Mouse (Mus musculus) limb, embryonic 12.5 days (tissue): ENCODE measurements around the gene Hist1h3g. TPM values are rescaled to one million over a fixed set of nuclear protein-coding genes. Genes with fewer than 3 reads are reported as not detected.
"Not testable (repeated sequence)": the region's sequence is repeated elsewhere in the genome, so short reads cannot be mapped to it uniquely, and the experiment has no call there.

Source experiments
- ATAC-seq: fragments of 200-750 bp; cut with Nextera tagmentation; 2 replicates; pipeline ENCODE4 v1.8.0; 2017; ENCODE audit warnings: low read depth, moderate TSS enrichment; ENCODE audit not compliant: insufficient number of reproducible peaks, insufficient read depth, low FRiP score, low TSS enrichment
- H3K27ac ChIP-seq: fragments of 300-500 bp; sonication (generic); 2 replicates; pipeline ENCODE4 v1.5.1; 2016; ENCODE audit warnings: mild to moderate bottlenecking, moderate library complexity
- H3K27me3 ChIP-seq: fragments of 300-500 bp; sonication (generic); 2 replicates; pipeline ENCODE4 v1.6.1; 2016; ENCODE audit warnings: mild to moderate bottlenecking, moderate library complexity
- H3K36me3 ChIP-seq: fragments of 300-500 bp; sonication (generic); 2 replicates; pipeline ENCODE4 v1.6.1; 2016; ENCODE audit warnings: mild to moderate bottlenecking, moderate library complexity
- H3K4me1 ChIP-seq: fragments of 300-500 bp; sonication (generic); replicated peaks from 2 replicates; pipeline ENCODE4 v1.6.1; 2016
- H3K4me2 ChIP-seq: fragments of 300-500 bp; sonication (generic); 2 replicates; pipeline ENCODE4 v1.6.1; 2016; ENCODE audit warnings: mild to moderate bottlenecking, moderate library complexity
- H3K4me3 ChIP-seq: fragments of 300-500 bp; sonication (generic); replicated peaks from 2 replicates; pipeline ENCODE4 v1.5.1; 2016; ENCODE audit warnings: mild to moderate bottlenecking
- H3K9ac ChIP-seq: fragments of 300-500 bp; sonication (generic); replicated peaks from 2 replicates; pipeline ENCODE4 v1.6.1; 2016; ENCODE audit warnings: mild to moderate bottlenecking, moderate library complexity
- H3K9me3 ChIP-seq: fragments of 300-500 bp; sonication (generic); 2 replicates; pipeline ENCODE4 v1.6.1; 2016; ENCODE audit warnings: mild to moderate bottlenecking, moderate library complexity
- WGBS: fragments of 180-500 bp; shearing (Covaris S2); methylation state at CpG from one replicate; pipeline ENCODE4 v1.1.7; 2016; 5-methylcytosine and 5-hydroxymethylcytosine counted together
- polyA plus RNA-seq: library from polyadenylated mRNA; unstranded; fragments of >200 nt; fragmentation: Nextera tagmentation; extraction: Ambion mirVana; gene quantifications from 2 replicates; pipeline ENCODE4 v1.2.1, GENCODE M21; 2016

Hist1h3g gene
- polyA plus RNA-seq, 1 experiment from 2014 or later, result 17.3 TPM

DNA sequence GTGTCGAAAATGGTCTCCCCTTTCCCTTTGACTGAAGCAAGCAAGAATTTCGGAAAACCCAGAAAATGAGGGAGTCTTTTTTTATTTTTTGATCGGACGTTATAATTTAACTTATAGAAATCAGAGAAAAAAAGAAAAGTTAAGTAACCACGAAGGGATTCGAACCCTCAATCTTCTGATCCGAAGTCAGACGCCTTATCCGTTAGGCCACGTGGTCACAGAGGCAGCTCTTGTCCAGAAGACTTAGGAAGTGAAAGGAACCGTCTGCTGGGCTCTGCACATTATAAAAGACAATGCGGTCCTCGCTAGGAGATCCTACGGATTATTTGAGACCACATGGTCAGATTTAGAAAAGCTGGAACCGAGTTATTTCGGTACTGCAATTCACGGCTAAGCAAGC is 8.9 kb upstream of the Hist1h3g start:
- Histone ChIP-seq H3K27ac (peak overlapping the region; percentile 31; the same call in 1 of the 2 replicates), H3K36me3 (no peaks in the 10 kb centered on the region), H3K4me1 (peaks cover 12% of the 10 kb centered on the region; the same call in 1 of the 2 replicates), H3K9me3 (no peaks in the 10 kb centered on the region), H3K9ac (peak overlapping the region; percentile 32; the same call in 1 of the 2 replicates), H3K4me3 (peak overlapping the region; percentile 39), H3K27me3 (no peaks in the 10 kb centered on the region), H3K4me2 (peak overlapping the region; percentile 57)
- under 1% methylated on average over 17 of the region's 17 CpGs for WGBS
- ATAC-seq, result no peak

DNA sequence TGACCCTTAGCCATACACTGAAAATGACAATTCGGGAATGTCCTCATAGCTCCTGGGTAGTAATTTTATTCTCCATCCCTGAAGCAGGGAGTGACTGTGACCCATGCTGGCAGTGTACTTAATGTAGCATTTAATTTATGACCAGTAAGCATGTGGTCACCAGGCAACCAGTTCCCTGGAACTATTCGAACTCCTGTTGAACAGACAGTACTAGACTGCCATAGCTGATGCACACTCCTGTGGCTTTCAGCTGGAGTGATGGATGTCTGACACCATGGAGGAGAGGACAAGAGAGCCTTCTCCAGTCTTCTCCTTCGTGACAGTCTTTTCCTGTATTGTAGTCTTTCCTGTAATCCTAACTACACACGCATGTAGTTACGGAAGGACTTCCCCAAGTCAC is 6.2 kb upstream of the Hist1h3g start:
- no peaks in the 10 kb centered on the region for H3K36me3 ChIP-seq
- H3K27ac ChIP-seq, result 0 out of 2 replicates have a peak overlapping the region, but pooled peaks have one; percentile 7
- ATAC-seq, result no peak
- peak overlapping the region; percentile 12 for H3K4me3 ChIP-seq
- no peaks in the 10 kb centered on the region for H3K27me3 ChIP-seq
- H3K9me3 ChIP-seq, result no peaks in the 10 kb centered on the region
- peak overlapping the region; percentile 69 for H3K4me2 ChIP-seq
- 69% methylated on average over 5 of the region's 5 CpGs for WGBS
- no peak overlapping the region for H3K9ac ChIP-seq
- H3K4me1 ChIP-seq, result peaks cover 25% of the 10 kb centered on the region

DNA sequence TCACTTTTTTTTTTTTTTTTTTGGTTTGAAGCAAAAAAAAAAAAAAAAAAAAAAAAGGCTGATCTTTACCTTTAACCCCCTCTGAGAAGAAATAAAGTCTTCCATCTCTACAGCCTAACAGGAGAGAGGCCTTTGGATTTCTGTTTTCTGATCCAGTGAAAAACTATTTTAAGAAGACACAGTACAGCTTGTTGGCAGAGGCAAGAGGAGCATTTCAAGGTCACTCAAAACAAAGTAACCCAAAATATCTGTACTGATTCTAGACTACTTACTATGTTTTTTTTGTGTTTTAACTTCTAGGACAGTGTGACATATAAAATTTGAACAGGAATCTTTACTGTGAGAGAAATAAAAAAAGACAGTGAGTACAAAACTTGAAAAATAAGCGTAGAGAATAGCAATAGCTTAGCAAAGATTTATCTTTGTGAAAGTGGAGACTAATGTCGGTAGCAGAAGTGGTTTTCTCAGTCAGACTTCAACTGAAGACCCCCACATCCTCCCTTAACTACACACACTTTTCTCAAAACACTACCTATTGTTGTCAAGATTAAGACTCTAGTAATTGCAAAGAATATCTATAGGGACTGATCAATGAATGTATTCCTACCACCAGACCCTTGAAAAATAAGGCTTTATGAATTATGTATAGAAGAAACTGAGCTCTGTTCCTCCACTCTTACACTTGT is 5.6 kb upstream of the Hist1h3g start:
- peak overlapping the region; percentile 82 for H3K9ac ChIP-seq
- H3K4me2 ChIP-seq, result peak overlapping the region; percentile 69
- no peaks in the 10 kb centered on the region for H3K9me3 ChIP-seq
- peaks cover 28% of the 10 kb centered on the region for H3K4me1 ChIP-seq
- peak overlapping the region; percentile 98 for H3K27ac ChIP-seq
- H3K4me3 ChIP-seq, result peak overlapping the region; percentile 50
- no peaks in the 10 kb centered on the region for H3K36me3 ChIP-seq
- WGBS, result 25% methylated on average over 2 of the region's 2 CpGs
- no peaks in the 10 kb centered on the region for H3K27me3 ChIP-seq
- ATAC-seq, result no peak

DNA sequence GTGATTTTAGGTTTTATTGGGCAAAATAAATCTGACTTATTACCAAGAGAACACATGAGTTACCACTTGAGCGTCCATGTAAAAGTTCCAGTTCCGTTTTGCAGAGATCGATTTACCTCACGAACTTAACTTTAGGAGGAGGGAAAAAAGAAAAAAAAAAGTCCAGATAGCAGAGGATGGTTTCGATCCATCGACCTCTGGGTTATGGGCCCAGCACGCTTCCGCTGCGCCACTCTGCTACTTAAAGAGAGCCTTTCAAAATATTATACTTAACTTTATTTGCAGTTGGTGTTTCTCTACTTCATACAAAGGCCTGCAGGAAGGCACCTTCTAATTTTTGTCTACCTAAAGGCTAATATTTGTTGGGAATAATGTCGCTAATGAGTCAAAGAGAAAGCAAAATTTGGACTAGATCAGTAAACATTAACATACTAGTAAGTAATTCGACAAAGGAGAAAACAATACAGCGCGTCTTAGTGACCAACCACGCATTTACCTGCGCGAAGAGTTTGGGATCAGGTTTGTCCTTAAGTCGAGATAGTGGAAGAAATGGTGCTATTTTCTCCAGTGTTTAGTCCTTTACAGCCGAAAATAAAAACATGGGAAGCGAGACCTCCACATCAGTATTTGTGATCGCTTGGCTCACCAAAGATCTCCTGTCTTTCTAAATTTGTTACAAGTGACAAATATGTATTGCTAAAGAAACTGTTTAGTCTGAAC is 4.9 kb upstream of the Hist1h3g start:
- peaks cover 29% of the 10 kb centered on the region for H3K4me1 ChIP-seq
- peak overlapping the region; percentile 82 for H3K9ac ChIP-seq
- peak overlapping the region; percentile 98 for H3K27ac ChIP-seq
- peak overlapping the region; percentile 69 for H3K4me2 ChIP-seq
- H3K4me3 ChIP-seq, result peak overlapping the region; percentile 50
- H3K9me3 ChIP-seq, result no peaks in the 10 kb centered on the region
- no peak for ATAC-seq
- H3K27me3 ChIP-seq, result no peaks in the 10 kb centered on the region
- under 1% methylated on average over 20 of the region's 20 CpGs for WGBS
- no peaks in the 10 kb centered on the region for H3K36me3 ChIP-seq

DNA sequence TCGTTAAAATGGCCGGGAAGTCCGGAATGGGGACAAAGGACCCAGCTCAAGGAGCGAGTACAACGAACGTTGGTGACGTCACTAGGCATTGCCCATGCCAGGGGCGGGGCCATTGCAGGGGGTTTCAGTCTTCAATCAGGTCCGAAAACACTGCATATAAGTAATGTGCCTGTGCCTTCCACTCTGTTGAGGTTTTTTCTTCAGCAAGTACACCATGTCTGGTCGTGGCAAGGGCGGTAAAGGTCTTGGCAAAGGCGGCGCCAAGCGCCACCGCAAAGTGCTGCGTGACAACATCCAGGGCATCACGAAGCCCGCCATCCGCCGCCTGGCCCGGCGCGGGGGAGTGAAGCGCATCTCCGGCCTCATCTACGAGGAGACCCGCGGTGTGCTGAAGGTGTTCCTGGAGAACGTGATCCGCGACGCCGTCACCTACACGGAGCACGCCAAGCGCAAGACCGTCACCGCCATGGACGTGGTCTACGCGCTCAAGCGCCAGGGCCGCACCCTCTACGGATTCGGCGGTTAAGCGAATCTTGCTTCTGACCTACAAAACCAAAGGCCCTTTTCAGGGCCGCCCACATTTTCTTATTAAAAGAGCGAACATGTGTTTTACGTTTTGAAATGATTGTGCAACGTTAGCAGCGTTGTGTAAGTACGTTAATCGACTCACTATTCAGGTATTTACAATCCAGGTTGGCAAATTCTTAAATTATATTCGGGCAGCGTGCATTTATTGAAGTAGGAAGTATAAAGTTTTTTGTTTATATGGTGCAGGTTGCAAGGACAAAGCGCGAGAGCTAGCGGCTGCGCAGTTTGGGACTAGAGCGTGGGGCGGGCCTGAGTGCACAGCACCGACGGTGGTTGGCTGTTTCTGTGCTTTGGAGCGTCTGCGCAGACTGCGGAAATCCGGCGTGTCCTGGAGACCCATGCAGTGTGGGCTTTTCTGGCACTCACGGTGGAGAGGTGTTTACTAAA is 4.0 kb upstream of the Hist1h3g start, which contains the start of gene Hist1h4h:
TSS of gene Hist1h4h (plus strand) at position 150 of the 975 bp plus-strand sequence.
- peak within 1 kb of the TSS; percentile 69 for H3K4me2 ChIP-seq
- H3K9me3 ChIP-seq, result no peaks in the 10 kb centered on the region
- peak within 1 kb of the TSS; percentile 50 for H3K4me3 ChIP-seq
- peak; percentile 78 for ATAC-seq
- peak within 1 kb of the TSS; percentile 82 for H3K9ac ChIP-seq
- H3K36me3 ChIP-seq, result no peaks in the 10 kb centered on the region
- WGBS, result under 1% methylated on average over 65 of the region's 70 CpGs
- H3K4me1 ChIP-seq, result peaks cover 27% of the 10 kb centered on the region
- H3K27ac ChIP-seq, result peak within 1 kb of the TSS; percentile 98
- H3K27me3 ChIP-seq, result no peaks in the 10 kb centered on the region

DNA sequence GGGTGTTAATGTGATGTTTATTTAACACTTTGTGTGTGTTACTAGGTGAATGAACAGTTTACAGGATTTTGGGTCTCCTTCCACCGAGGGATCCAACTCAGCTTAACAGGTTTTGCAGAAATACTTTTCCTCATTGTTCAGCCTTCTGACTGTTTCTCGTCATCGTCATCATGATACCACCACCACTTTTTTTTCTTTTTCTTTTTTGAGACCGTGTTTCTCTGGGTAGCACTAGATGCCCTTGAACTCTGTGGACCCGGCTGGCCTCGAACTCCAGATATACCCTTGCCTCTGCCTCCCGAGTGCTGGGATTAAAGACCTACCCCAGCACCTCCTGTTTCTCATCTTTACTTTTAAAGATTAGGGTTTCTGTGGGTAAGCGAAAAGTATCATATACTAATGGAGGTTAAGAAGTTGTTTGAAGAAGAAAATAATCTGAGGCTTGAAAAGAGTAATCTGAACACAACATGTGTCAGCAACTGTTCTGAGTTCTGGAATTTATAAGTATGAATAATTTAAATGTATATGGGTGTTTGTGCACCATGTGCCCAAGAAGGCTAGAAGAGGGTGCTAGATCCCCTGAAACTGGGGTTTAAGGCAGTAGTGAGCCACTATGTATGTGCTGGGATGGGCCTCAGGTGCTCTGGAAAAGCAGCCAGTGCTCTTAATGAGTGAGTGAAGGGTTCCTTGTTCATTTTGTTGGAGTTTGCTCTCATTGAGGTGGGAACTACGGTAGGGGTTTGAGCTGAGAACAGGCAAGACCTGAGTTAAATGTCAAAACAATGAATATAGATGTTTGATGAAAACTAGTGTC is 2.8 kb upstream of the Hist1h3g start:
- ATAC-seq, result no peak
- H3K27ac ChIP-seq, result peak overlapping the region; percentile 98
- H3K4me3 ChIP-seq, result peak overlapping the region; percentile 50
- no peaks in the 10 kb centered on the region for H3K36me3 ChIP-seq
- H3K4me1 ChIP-seq, result peaks cover 36% of the 10 kb centered on the region
- H3K27me3 ChIP-seq, result no peaks in the 10 kb centered on the region
- peak overlapping the region; percentile 82 for H3K9ac ChIP-seq
- 21% methylated on average over 9 of the region's 9 CpGs for WGBS
- H3K4me2 ChIP-seq, result peak overlapping the region; percentile 69
- no peaks in the 10 kb centered on the region for H3K9me3 ChIP-seq

DNA sequence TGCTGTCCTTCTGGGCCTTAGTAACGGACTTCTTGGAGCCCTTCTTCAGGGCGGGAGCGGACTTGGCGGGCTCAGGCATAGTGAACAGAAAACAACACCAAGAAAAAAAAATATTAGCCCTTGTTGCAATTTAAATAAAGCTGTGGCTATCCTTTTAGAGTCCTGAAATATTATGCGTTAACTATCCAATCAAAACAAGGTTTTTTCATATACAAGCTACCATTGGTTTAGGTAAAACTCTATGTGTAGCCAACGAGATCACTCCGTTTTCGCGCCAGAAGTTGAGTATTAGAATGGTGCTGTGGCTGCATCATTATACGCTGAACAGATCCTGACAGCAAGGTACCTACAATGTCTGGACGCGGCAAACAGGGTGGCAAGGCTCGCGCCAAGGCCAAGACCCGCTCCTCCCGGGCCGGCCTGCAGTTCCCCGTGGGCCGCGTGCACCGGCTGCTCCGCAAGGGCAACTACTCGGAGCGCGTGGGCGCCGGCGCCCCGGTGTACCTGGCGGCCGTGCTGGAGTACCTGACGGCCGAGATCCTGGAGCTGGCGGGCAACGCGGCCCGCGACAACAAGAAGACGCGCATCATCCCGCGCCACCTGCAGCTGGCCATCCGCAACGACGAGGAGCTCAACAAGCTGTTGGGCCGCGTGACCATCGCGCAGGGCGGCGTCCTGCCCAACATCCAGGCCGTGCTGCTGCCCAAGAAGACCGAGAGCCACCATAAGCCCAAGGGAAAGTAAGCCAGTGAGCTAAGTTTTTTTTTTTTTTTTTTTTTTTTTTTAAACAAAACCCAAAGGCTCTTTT is 1.5 kb upstream of the Hist1h3g start, which contains the start of gene Hist1h2af:
TSS of gene Hist1h2af (plus strand) at position 347 of the 808 bp plus-strand sequence.
- not testable (repeated sequence) for H3K27me3 ChIP-seq, H3K36me3 ChIP-seq, H3K9me3 ChIP-seq
- peak; percentile 11; the same call in 1 of the 2 replicates for ATAC-seq
- H3K4me3 ChIP-seq, result peak within 1 kb of the TSS; percentile 50
- H3K4me2 ChIP-seq, result peak within 1 kb of the TSS; percentile 69
- peak within 1 kb of the TSS; percentile 98 for H3K27ac ChIP-seq
- H3K9ac ChIP-seq, result peak within 1 kb of the TSS; percentile 82
- peaks cover 42% of the 10 kb centered on the region for H3K4me1 ChIP-seq
- under 1% methylated on average over 28 of the region's 53 CpGs for WGBS

DNA sequence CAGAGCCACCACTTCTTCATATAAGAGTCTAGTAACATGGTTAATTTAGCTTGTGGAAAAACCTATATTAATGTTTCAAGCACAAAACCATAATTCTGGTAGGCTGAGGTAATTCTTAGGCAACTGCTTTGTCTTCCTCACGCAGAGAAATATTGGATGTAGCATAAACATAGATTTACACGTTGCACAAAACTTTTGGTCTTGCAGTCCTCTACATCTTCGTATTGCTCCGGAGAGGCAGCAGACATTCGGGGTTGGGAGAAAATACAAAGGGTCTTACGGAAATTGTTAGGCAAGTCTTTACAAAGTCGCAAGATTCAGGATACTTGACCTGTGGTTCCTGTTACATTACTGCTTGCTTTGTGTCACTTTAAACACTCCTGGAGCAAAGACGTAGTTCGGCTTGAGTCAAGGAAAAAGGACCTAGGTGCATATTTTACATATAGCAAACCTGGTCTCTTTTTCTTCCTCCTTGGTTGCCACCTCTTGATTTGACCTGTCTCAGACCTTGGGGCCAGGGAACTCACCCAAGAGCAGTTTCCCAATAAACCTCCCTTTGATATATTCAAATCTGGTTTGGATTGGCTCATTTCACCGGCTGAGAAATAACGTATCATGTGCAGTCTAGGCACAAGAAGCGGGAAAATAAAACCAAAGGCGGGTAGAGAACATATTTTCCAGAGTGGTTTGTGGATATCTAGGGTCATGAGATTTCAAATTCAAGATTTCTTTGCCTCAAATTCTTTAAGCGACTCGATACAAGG is 672 bp upstream of the Hist1h3g start:
- Histone ChIP-seq H3K36me3 (no peaks in the 10 kb centered on the region), H3K9me3 (no peaks in the 10 kb centered on the region), H3K27me3 (no peaks in the 10 kb centered on the region), H3K27ac (peak overlapping the region; percentile 98), H3K9ac (peak overlapping the region; percentile 66), H3K4me1 (peaks cover 38% of the 10 kb centered on the region), H3K4me2 (peak overlapping the region; percentile 69), H3K4me3 (peak overlapping the region; percentile 50)
- under 1% methylated on average over 15 of the region's 15 CpGs for WGBS
- ATAC-seq, result peak; percentile 0; the same call in 1 of the 2 replicates
